Mouse (Mus musculus) midbrain, embryonic 11.5 days (tissue): ENCODE results near the gene Gm28043. TPM values are rescaled to one million over a fixed set of nuclear protein-coding genes. Genes with fewer than 3 reads are reported as not detected.

Source experiments
- ATAC-seq: fragments of 200-750 bp; cut with Nextera tagmentation; 2 replicates; pipeline ENCODE4 v1.8.0; 2017; ENCODE audit warnings: moderate TSS enrichment, moderate library complexity; ENCODE audit not compliant: low FRiP score
- DNase-seq: peaks from one replicate; pipeline ENCODE4 v3.0.0; 2015; ENCODE audit warnings: low spot score; ENCODE audit errors: missing footprints
- H3K27ac ChIP-seq: fragments of 300-500 bp; sonication (generic); 2 replicates; pipeline ENCODE4 v1.5.1; 2014; ENCODE audit warnings: low read depth, low read length
- H3K27me3 ChIP-seq: fragments of 300-500 bp; sonication (generic); 2 replicates; pipeline ENCODE4 v1.6.1; 2014; ENCODE audit warnings: mild to moderate bottlenecking, low read length, moderate library complexity, mixed read lengths; ENCODE audit not compliant: control insufficient read depth, insufficient read depth
- H3K36me3 ChIP-seq: fragments of 300-500 bp; sonication (generic); 2 replicates; pipeline ENCODE4 v1.6.1; 2014; ENCODE audit warnings: mild to moderate bottlenecking, low read length, moderate library complexity, mixed read lengths; ENCODE audit not compliant: control insufficient read depth, insufficient read depth
- H3K4me1 ChIP-seq: fragments of 300-500 bp; sonication (generic); 2 replicates; pipeline ENCODE4 v1.6.1; 2014; ENCODE audit warnings: low read length; ENCODE audit not compliant: control insufficient read depth, insufficient read depth
- H3K4me2 ChIP-seq: fragments of 300-500 bp; sonication (generic); 2 replicates; pipeline ENCODE4 v1.6.1; 2014; ENCODE audit warnings: mild to moderate bottlenecking, moderate library complexity
- H3K4me3 ChIP-seq: fragments of 300-500 bp; sonication (generic); 2 replicates; pipeline ENCODE4 v1.5.1; 2014; ENCODE audit warnings: low read depth, low read length
- H3K9ac ChIP-seq: fragments of 300-500 bp; sonication (generic); 2 replicates; pipeline ENCODE4 v1.6.1; 2014; ENCODE audit warnings: low read length
- H3K9me3 ChIP-seq: fragments of 300-500 bp; sonication (generic); 2 replicates; pipeline ENCODE4 v1.6.1; 2016; ENCODE audit warnings: low read length; ENCODE audit not compliant: control insufficient read depth
- WGBS: fragments of 180-500 bp; shearing (Covaris S2); extraction: QIAGEN DNeasy Blood & Tissue Kit; methylation state at CpG from one replicate; pipeline ENCODE4 v1.1.7; 2014; 5-methylcytosine and 5-hydroxymethylcytosine counted together
- polyA plus RNA-seq: library from polyadenylated mRNA; unstranded; fragments of >200 nt; fragmentation: Nextera tagmentation; extraction: Ambion mirVana; gene quantifications from 2 replicates; pipeline ENCODE4 v1.2.1, GENCODE M21; 2014

Gene Gm28043
- polyA plus RNA-seq, 1 experiment from 2014 or later: 2.2 TPM

DNA sequence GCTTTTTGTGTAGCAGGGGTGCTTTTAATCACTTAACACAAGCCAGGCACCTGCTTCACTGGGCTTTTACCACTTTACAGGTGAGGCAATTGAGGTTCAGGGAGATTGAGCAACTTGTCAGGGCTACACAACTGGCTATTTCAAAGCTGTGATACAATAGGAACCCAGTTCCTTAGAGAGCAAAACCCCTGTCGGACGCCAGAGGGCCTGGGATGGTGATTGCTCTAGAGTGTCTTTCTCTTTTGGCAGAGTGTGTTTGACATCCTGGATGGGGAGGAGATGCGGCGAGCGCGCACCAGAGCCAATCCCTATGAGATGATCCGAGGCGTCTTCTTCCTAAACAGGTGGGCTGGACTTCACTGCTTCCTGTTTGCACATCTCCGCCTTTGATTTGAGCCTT, 67.0 kb downstream of the Gm28043 start:
- ATAC-seq (no peak), DNase-seq (no peak)
- no peak overlapping the region for H3K4me3 ChIP-seq
- no peak overlapping the region for H3K9ac ChIP-seq
- 95% methylated on average over 9 of the region's 9 CpGs for WGBS
- H3K4me2 ChIP-seq: no peak overlapping the region
- H3K9me3 ChIP-seq: no peaks in the 10 kb centered on the region
- H3K27ac ChIP-seq: no peak overlapping the region
- no peaks in the 10 kb centered on the region for H3K4me1 ChIP-seq
- H3K36me3 ChIP-seq: peaks cover 12% of the 10 kb centered on the region; the same call in 1 of the 2 replicates
- no peaks in the 10 kb centered on the region for H3K27me3 ChIP-seq

DNA sequence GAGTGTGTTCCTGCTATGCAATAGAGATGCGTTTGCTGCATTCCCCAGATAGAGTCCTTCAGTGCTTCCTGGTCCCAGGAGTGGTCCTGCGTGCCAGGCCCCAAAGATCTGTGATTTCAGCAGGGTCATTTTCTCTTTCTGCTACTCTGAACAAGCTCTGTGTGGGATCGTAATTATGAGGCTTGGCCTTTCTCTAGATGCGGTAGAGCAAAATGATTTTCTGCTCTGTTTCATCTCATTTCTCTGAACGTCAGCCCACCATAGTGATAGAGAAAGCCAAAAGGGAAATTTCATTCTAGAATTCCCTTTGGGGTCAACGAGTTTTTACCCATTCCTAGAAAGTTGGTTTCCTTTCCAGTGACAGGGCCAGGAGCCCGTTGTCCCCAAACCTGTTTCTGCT, 67.6 kb downstream of the Gm28043 start:
- WGBS: 81% methylated on average over 7 of the region's 7 CpGs
- Histone ChIP-seq H3K9ac (no peak overlapping the region), H3K4me2 (no peak overlapping the region), H3K27me3 (no peaks in the 10 kb centered on the region), H3K27ac (no peak overlapping the region), H3K9me3 (no peaks in the 10 kb centered on the region), H3K36me3 (peaks cover 14% of the 10 kb centered on the region; the same call in 1 of the 2 replicates), H3K4me1 (no peaks in the 10 kb centered on the region), H3K4me3 (no peak overlapping the region)
- ATAC-seq (no peak), DNase-seq (no peak)

DNA sequence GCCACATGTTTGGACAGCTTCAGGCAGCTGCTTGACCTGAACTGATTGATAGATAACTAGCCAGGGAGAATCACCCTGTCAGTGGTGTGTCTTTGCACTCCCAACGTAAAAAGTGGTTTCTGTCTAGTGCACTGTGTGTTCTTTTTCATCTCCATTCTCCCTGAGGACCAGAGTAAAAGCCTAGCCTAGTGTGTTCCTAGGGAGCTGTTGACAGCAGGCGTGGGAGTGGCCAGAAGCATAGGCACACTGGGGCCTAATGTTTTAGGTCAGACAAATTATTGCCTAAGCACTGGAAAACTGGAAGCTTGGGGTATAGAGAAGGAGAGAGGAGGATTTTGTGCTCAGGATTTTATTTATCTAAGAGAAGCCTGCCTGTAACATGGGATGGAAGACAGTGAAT, 68.5 kb downstream of the Gm28043 start:
- Histone ChIP-seq H3K9me3 (no peaks in the 10 kb centered on the region), H3K4me1 (no peaks in the 10 kb centered on the region), H3K4me3 (no peak overlapping the region), H3K9ac (no peak overlapping the region), H3K27ac (no peak overlapping the region), H3K36me3 (peaks cover 17% of the 10 kb centered on the region), H3K4me2 (no peak overlapping the region), H3K27me3 (no peaks in the 10 kb centered on the region)
- ATAC-seq: no peak
- WGBS: 90% methylated on average over 2 of the region's 2 CpGs
- DNase-seq: no peak

DNA sequence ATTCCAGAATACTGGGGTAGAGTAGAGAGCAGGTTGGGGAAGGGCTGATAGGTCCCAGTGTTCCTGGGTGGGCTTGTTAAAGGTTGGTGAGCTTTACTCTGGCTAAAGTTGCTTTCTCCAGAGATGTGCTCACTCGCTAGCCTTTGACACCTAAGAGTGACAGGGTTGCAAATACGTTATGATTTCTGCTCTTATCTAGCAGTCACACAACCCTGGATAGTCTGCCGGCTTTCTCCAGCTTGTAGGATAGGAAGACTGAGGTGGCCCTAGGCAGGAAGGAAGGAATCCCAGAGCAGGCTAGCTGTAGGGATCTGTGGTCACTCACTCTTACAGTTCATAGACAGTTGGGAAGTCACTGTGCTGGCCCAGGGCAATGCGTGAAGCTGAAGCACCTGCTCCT, 69.6 kb downstream of the Gm28043 start:
- H3K4me2 ChIP-seq: no peak overlapping the region
- WGBS: 95% methylated on average over 4 of the region's 4 CpGs
- H3K27ac ChIP-seq: no peak overlapping the region
- DNase-seq (no peak), ATAC-seq (no peak)
- H3K9me3 ChIP-seq: no peaks in the 10 kb centered on the region
- no peak overlapping the region for H3K4me3 ChIP-seq
- no peaks in the 10 kb centered on the region for H3K4me1 ChIP-seq
- H3K27me3 ChIP-seq: no peaks in the 10 kb centered on the region
- H3K36me3 ChIP-seq: peaks cover 20% of the 10 kb centered on the region
- H3K9ac ChIP-seq: no peak overlapping the region

DNA sequence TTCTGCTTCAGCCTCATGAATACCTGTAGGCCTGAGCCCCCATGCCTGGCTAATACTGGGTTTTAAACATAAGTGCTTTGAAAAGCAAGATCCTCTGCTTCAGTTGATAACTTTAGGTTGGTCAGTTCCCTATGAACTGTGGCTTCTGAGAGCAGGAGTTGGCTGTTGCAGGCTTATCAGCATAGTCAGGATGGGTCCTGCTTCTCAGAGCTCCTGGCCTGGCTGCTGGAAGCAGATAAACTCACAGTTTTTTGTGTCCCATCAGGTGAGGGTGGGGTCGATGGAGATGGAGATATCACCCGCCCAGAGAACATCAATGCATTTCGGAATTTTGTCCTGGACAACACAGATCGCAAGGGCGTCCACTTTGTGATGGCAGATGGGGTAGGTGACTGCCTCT, 72.1 kb downstream of the Gm28043 start:
- H3K4me3 ChIP-seq: no peak overlapping the region
- H3K27me3 ChIP-seq: no peaks in the 10 kb centered on the region
- H3K4me1 ChIP-seq: no peaks in the 10 kb centered on the region
- WGBS: 97% methylated on average over 5 of the region's 5 CpGs
- no peaks in the 10 kb centered on the region for H3K9me3 ChIP-seq
- H3K36me3 ChIP-seq: peaks cover 28% of the 10 kb centered on the region
- DNase-seq (no peak), ATAC-seq (no peak)
- no peak overlapping the region for H3K27ac ChIP-seq
- H3K9ac ChIP-seq: no peak overlapping the region
- no peak overlapping the region for H3K4me2 ChIP-seq

DNA sequence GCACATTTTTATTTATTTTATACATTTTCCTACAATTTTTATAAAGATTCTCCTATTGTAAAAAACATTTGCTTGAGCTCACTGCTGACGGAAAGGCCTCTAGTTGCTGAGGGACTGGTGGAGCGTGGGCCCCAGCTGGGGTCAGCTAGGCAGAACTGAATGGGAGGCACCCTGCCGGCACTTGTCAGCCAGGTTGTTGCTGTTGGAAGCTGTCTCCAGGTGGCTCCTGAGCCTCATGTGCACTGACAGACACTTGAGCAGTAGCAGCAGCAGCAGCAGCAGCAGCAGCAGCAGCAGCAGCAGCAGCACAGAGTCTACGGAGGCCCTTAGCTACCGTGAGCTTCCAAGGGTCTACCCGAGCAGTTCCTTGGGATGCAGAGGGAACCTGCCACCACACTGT, 72.7 kb downstream of the Gm28043 start:
- Histone ChIP-seq H3K4me3 (no peak overlapping the region), H3K9me3 (no peaks in the 10 kb centered on the region), H3K4me2 (no peak overlapping the region), H3K36me3 (peaks cover 28% of the 10 kb centered on the region), H3K9ac (no peak overlapping the region), H3K27me3 (no peaks in the 10 kb centered on the region), H3K27ac (no peak overlapping the region), H3K4me1 (no peaks in the 10 kb centered on the region)
- DNase-seq (no peak), ATAC-seq (no peak)
- WGBS: 85% methylated on average over 6 of the region's 6 CpGs

DNA sequence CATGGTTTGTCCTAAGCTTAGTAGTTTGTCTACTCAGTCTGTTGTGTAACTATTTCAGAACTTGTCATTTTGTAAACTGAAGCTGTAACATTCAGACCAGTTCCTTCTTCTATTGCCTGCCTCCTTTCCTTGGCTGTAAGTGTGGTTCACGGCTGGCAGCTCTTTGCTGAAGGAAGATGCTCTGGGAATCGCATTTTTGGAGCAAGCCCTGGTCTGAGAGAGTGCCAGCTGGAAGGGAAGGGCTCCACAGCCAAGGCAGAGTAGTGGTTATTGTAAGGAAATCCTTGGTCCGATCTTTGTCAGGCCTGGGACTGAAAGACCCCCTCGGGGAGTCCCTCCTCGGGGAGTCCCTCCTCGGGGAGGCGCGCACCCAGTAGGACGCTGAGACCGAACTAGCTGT, 73.9 kb downstream of the Gm28043 start:
- WGBS: 95% methylated on average over 10 of the region's 10 CpGs
- DNase-seq: no peak
- H3K27me3 ChIP-seq: no peaks in the 10 kb centered on the region
- H3K27ac ChIP-seq: no peak overlapping the region
- H3K36me3 ChIP-seq: peaks cover 26% of the 10 kb centered on the region
- ATAC-seq: no peak
- H3K9ac ChIP-seq: no peak overlapping the region
- H3K4me2 ChIP-seq: no peak overlapping the region
- no peak overlapping the region for H3K4me3 ChIP-seq
- no peaks in the 10 kb centered on the region for H3K9me3 ChIP-seq
- no peaks in the 10 kb centered on the region for H3K4me1 ChIP-seq

DNA sequence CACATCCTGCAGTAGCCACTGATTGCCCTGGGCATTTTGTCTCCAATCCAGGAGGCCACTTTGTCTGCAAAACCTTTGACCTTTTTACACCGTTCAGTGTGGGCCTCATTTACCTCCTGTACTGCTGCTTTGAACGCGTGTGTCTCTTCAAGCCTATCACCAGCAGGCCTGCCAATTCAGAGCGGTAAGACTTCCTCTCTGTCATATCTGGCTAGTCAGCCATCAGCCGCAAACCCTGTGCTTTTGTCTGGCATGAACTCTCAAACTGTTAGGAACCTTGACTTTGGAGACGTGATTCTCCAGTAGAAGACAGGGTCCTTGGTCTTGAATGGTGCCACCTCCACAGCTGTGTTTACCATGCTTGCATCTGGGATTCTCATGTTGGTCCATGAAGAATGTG, 75.6 kb downstream of the Gm28043 start:
- Histone ChIP-seq H3K4me2 (no peak overlapping the region), H3K36me3 (peaks cover 30% of the 10 kb centered on the region), H3K9me3 (no peaks in the 10 kb centered on the region), H3K27me3 (no peaks in the 10 kb centered on the region), H3K4me1 (no peaks in the 10 kb centered on the region), H3K27ac (no peak overlapping the region), H3K9ac (no peak overlapping the region), H3K4me3 (no peak overlapping the region)
- DNase-seq (no peak), ATAC-seq (no peak)
- WGBS: 91% methylated on average over 6 of the region's 6 CpGs

DNA sequence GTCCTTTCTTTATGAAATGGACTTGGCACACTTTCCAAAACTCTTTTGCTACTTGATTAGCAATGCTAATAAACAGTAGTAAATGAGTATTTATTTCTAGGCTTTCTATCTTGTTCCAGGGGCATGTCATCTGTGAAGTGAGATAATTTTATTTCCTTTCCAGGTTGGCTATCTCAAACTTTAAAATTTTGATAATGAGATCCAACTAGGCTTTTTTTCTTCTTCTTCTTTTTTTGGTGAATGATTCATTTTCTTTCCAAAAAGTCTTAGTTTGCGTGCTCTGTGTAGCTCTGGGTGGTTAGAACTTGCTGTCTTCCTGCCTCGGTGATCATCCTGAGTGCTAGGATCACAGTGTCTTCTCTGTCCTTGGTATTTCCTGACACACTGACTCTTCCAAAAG, 78.2 kb downstream of the Gm28043 start:
- H3K36me3 ChIP-seq: peaks cover 33% of the 10 kb centered on the region
- no peaks in the 10 kb centered on the region for H3K4me1 ChIP-seq
- H3K9ac ChIP-seq: no peak overlapping the region
- H3K9me3 ChIP-seq: no peaks in the 10 kb centered on the region
- H3K27ac ChIP-seq: no peak overlapping the region
- no peak overlapping the region for H3K4me3 ChIP-seq
- no peak overlapping the region for H3K4me2 ChIP-seq
- no peaks in the 10 kb centered on the region for H3K27me3 ChIP-seq
- WGBS: 96% methylated on average over 2 of the region's 2 CpGs
- ATAC-seq: no peak
- no peak for DNase-seq

DNA sequence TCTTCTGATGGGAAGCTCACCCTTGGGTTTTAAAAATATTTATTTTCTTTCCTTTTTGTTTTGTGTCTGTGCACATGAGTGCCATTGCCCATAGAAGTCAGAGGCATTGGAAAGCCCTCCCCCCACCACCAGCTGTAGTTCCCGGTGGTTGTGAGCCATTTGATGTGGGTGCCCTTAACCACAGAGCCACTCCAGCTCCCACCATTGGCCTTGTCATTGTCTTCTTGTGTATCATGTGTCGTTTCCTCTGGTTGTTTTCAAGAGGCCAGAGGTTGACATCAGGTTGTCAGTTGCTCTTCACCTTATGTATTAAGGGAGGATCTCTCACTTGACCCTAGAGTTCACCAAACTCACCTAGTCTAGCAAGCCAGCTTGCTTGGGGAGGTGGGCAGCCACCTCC, 78.9 kb downstream of the Gm28043 start:
- WGBS: 85% methylated on average over 2 of the region's 2 CpGs

More for the DNA sequence above, 78.9 kb downstream of the Gm28043 start:
- H3K9me3 ChIP-seq: no peaks in the 10 kb centered on the region
- DNase-seq (no peak), ATAC-seq (no peak)
- H3K9ac ChIP-seq: no peak overlapping the region
- H3K36me3 ChIP-seq: peaks cover 36% of the 10 kb centered on the region
- H3K4me2 ChIP-seq: no peak overlapping the region
- no peaks in the 10 kb centered on the region for H3K4me1 ChIP-seq
- H3K27ac ChIP-seq: no peak overlapping the region
- H3K4me3 ChIP-seq: no peak overlapping the region
- no peaks in the 10 kb centered on the region for H3K27me3 ChIP-seq
